Mouse (Mus musculus) ovary, adult 2 months (tissue): Measurements from ENCODE around the gene Pianp. TPM values are rescaled to one million over a fixed set of nuclear protein-coding genes. Genes with fewer than 3 reads are reported as not detected.

Source experiments
- polyA plus RNA-seq: library from polyadenylated mRNA; depleted of rRNA; stranded (reverse); fragments of >200 nt; gene quantifications from 2 replicates; pipeline ENCODE4 v1.2.3, GENCODE M21; 2012; rRNA removed

The Pianp gene
- polyA plus RNA-seq, result 5.2 and 10.1 TPM in 2 replicates

GRCm38 (mm10) chr6:124996551-124997501 lies at the start of gene Pianp:
Gene Pianp (plus strand): TSS chr6:124996694.

GRCm38 (mm10) chr6:124965088-124965719 lies 31.3 kb upstream of the Pianp start, which contains the start of gene Cops7a:
Gene Cops7a (minus strand): TSS chr6:124965538.

GRCm38 (mm10) chr6:125009129-125009180 lies 12.5 kb downstream of the Pianp start, which contains the start of gene Zfp384:
Gene Zfp384 (plus strand): TSS chr6:125009145.

GRCm38 (mm10) chr6:125039533-125040153 lies 43.1 kb downstream of the Pianp start, which contains the start of gene Ing4:
Gene Ing4 (plus strand): TSS chr6:125039760.

GRCm38 (mm10) chr6:125049678-125050077 lies 53.2 kb downstream of the Pianp start, which contains the start of gene Acrbp:
Gene Acrbp (plus strand): TSS chr6:125049689.

Other genes with a start within 250 kb of the Pianp start
- not detected in 2 replicates for gene Gm45234, start 240.7 kb upstream of the Pianp start, polyA plus RNA-seq
- 44.9 and 59.9 TPM in 2 replicates for gene Atn1, start 240.2 kb upstream of the Pianp start, polyA plus RNA-seq
- 10.6 and 11.5 TPM in 2 replicates for gene Eno2, start 227.0 kb upstream of the Pianp start, polyA plus RNA-seq
- 9.0 and 11.7 TPM in 2 replicates for gene Lrrc23, start 217.0 kb upstream of the Pianp start, polyA plus RNA-seq
- gene Spsb2, start 188.0 kb upstream of the Pianp start, polyA plus RNA-seq, result 27.7 and 31.4 TPM in 2 replicates
- 353 and 433 TPM in 2 replicates for gene Tpi1, start 182.4 kb upstream of the Pianp start, polyA plus RNA-seq
- gene Usp5, start 167.2 kb upstream of the Pianp start, polyA plus RNA-seq, result 120 TPM in 2 replicates
- 20.9 and 42.3 TPM in 2 replicates for gene Cdca3, start 167.1 kb upstream of the Pianp start, polyA plus RNA-seq
- gene Gnb3, start 156.4 kb upstream of the Pianp start, polyA plus RNA-seq, result 0.98 and 1.0 TPM in 2 replicates
- gene P3h3, start 138.9 kb upstream of the Pianp start, polyA plus RNA-seq, result 99.7 and 118 TPM in 2 replicates
- gene Gpr162, start 132.7 kb upstream of the Pianp start, polyA plus RNA-seq, result 3.2 and 3.4 TPM in 2 replicates
- gene Cd4, start 108.5 kb upstream of the Pianp start, polyA plus RNA-seq, result 1.4 and 1.6 TPM in 2 replicates
- gene Lag3, start 85.0 kb upstream of the Pianp start, polyA plus RNA-seq, result 8.3 and 8.4 TPM in 2 replicates
- gene Ptms, start 76.6 kb upstream of the Pianp start, polyA plus RNA-seq, result 2,014 and 3,023 TPM in 2 replicates
- 367 and 376 TPM in 2 replicates for gene Mlf2, start 65.3 kb upstream of the Pianp start, polyA plus RNA-seq
- gene Cops7a, start 31.2 kb upstream of the Pianp start, polyA plus RNA-seq, result 232 and 278 TPM in 2 replicates
- gene Zfp384, start 12.5 kb downstream of the Pianp start, polyA plus RNA-seq, result 70.1 and 85.2 TPM in 2 replicates
- gene Ing4, start 43.1 kb downstream of the Pianp start, polyA plus RNA-seq, result 48.6 and 50.5 TPM in 2 replicates
- 18.8 and 27.3 TPM in 2 replicates for gene Acrbp, start 53.0 kb downstream of the Pianp start, polyA plus RNA-seq
- 5.5 and 5.9 TPM in 2 replicates for gene Lpar5, start 71.2 kb downstream of the Pianp start, polyA plus RNA-seq
- 118 and 161 TPM in 2 replicates for gene Chd4, start 99.3 kb downstream of the Pianp start, polyA plus RNA-seq
- 20.9 and 24.3 TPM in 2 replicates for gene Nop2, start 135.2 kb downstream of the Pianp start, polyA plus RNA-seq
- gene Iffo1, start 148.5 kb downstream of the Pianp start, polyA plus RNA-seq, result 52.0 and 67.4 TPM in 2 replicates
- 2,908 and 2,970 TPM in 2 replicates for gene Gapdh, start 169.8 kb downstream of the Pianp start, polyA plus RNA-seq
- 65.1 and 85.6 TPM in 2 replicates for gene Ncapd2, start 195.0 kb downstream of the Pianp start, polyA plus RNA-seq
- 49.6 and 65.4 TPM in 2 replicates for gene Mrpl51, start 195.1 kb downstream of the Pianp start, polyA plus RNA-seq
- gene Vamp1, start 218.9 kb downstream of the Pianp start, polyA plus RNA-seq, result 12.0 and 13.6 TPM in 2 replicates
- 11.3 and 16.8 TPM in 2 replicates for gene Tapbpl, start 235.2 kb downstream of the Pianp start, polyA plus RNA-seq
- 0.50 and 0.63 TPM in 2 replicates for gene Cd27, start 240.3 kb downstream of the Pianp start, polyA plus RNA-seq